Mouse (Mus musculus): Measurements from ENCODE around the gene Slc11a2. TPM values are rescaled to one million over a fixed set of nuclear protein-coding genes. Genes with fewer than 3 reads are reported as not detected.

Gene Slc11a2
- total RNA-seq, 2 experiments from 2014 or later = 60.0 to 70.8 TPM

- intact Hi-C loops (cut with DNase I) = no loop called here
- H3K27ac ChIP-seq = no peak overlapping the region
- no peak for TF ChIP-seq CTCF (IDR thresholded peaks at IDR 0.05)
Observed at GRCm38 (mm10) chr15:100415684-100416083, 9.2 kb downstream of the Slc11a2 start.

GRCm38 (mm10) chr15:100414942-100415341, 9.9 kb downstream of the Slc11a2 start:
- no peak for TF ChIP-seq CTCF (IDR thresholded peaks at IDR 0.05)
- no peak for DNase-seq (ENCODE audit: extremely low spot score in 1 of 2, low spot score in 2 of 2)
- intact Hi-C loops (cut with DNase I) = no loop called here
- Histone ChIP-seq H3K27ac (no peak overlapping the region), H3K4me3 (no peak overlapping the region)

More at GRCm38 (mm10) chr15:100415684-100416083, 9.2 kb downstream of the Slc11a2 start:
- no peak for DNase-seq (ENCODE audit: extremely low spot score in 1 of 2, low spot score in 2 of 2)
- H3K4me3 ChIP-seq = no peak overlapping the region

GRCm38 (mm10) chr15:100414011-100414410, 10.9 kb downstream of the Slc11a2 start:
- TF ChIP-seq CTCF (IDR thresholded peaks at IDR 0.05) = no peak
- Histone ChIP-seq H3K4me3 (no peak overlapping the region), H3K27ac (no peak overlapping the region)
- no peak for DNase-seq (ENCODE audit: extremely low spot score in 1 of 2, low spot score in 2 of 2)
- intact Hi-C loops (cut with DNase I) = no loop called here

DNA sequence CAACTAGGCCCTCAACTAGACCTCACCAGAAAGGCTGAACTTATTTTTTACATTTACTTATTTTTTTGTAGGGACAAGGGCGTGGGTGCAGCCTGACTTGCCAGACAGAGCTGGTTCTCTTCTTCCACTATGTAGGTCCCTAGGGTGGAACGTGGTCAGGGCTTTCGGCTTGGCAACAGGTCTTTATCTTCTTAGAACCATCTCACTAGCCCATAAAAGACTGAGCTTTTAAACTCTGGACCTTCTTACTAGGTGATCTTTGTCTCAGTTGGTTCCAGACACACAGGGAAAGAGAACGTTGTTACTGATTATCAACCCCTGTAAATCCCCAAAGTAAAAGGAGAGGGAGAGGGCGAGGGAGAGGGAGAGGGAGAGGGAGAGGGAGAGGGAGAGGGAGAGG, 11.6 kb downstream of the Slc11a2 start:
- intact Hi-C loops (cut with DNase I) = no loop called here
- TF ChIP-seq CTCF (IDR thresholded peaks at IDR 0.05) = no peak
- no peak for DNase-seq (ENCODE audit: extremely low spot score in 1 of 2, low spot score in 2 of 2)
- Histone ChIP-seq H3K27ac (no peak overlapping the region), H3K4me3 (no peak overlapping the region)

DNA sequence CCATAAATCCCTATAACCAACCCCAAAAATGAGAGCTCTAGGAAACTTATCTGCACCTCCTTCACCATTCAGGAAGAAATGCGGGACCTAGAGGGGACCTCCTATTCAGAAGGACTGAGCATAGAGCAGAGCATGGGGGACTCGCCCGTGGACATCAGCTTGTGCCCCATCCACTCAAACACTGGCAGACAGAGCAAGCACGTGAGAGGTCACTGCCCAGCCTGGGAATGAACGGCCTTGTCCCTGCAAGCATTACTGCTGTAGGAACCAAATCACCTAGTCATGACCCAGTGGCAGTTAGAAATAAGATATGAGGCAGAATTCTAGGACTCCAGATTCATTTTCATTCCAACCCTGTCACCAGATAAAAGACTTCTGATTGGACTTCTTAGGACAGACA, 13.1 kb downstream of the Slc11a2 start:
- TF ChIP-seq CTCF (IDR thresholded peaks at IDR 0.05) = no peak
- Histone ChIP-seq H3K27ac (no peak overlapping the region), H3K4me3 (no peak overlapping the region)
- DNase-seq (ENCODE audit: extremely low spot score in 1 of 2, low spot score in 2 of 2) = no peak
- intact Hi-C loops (cut with DNase I) = no loop called here

DNA sequence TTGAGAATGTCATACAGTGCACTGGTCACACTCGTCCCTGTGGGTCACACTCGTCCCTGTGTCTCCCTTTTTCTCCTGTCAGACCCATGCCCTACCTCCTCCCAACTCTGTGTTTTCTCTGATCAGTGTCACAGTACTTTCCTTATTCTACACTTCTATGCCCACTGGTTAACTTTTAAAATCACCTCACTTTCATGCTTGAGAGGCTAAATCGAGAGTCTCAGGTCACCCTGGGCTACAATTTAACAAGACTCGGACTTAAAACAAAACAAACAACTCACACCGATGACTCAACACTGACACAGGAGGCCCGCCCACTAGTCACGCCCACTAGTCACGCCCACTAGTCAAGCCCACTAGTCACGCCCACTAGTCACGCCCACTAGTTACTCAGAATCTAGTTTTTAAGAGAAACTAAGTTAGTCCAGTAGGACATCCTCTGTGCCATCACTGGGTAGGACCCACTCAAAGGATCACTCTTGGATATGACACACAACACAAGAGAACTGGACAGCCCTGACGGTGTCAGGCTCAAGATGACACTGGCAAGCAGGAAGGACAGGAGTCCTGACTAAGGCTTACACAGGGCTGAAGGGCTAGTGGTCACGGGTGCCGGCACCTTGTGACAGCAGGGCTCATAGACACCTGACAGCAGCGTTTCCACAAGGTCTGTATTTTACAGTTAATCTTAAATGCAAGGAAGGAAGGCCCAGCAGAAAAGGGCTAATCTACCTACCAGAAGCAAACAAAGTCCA, 13.8 kb downstream of the Slc11a2 start:
- no peak overlapping the region for H3K4me3 ChIP-seq
- TF ChIP-seq CTCF (IDR thresholded peaks at IDR 0.05) = no peak
- no peak overlapping the region for H3K27ac ChIP-seq
- intact Hi-C loops (cut with DNase I) = no loop called here
- no peak for DNase-seq (ENCODE audit: extremely low spot score in 1 of 2, low spot score in 2 of 2)

DNA sequence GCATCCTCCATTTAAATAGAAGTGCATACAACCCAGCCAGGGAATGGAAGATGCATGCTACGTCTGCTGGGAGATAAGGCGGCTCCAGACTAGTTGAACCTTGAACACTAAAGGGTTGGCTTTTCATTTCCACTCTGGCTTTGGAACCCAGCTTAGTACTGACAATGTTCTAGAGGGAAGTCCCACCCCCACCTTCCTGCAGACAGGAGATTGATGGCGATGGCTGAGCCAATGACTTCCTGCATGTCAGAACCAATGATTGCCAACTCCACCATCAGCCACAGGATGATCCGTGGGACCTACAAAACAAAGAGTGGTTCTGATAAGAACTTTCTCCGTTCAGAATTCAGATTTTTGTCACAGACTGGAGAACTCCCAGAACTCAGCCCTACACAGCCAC, 18.8 kb downstream of the Slc11a2 start:
- H3K4me3 ChIP-seq = no peak overlapping the region
- no peak overlapping the region for H3K27ac ChIP-seq
- no peak for TF ChIP-seq CTCF (IDR thresholded peaks at IDR 0.05)
- intact Hi-C loops (cut with DNase I) = no loop called here
- no peak for DNase-seq (ENCODE audit: extremely low spot score in 1 of 2, low spot score in 2 of 2)

- Histone ChIP-seq H3K27ac (no peak overlapping the region), H3K4me3 (no peak overlapping the region)
- TF ChIP-seq CTCF (IDR thresholded peaks at IDR 0.05) = no peak
- no peak for DNase-seq (ENCODE audit: extremely low spot score in 1 of 2, low spot score in 2 of 2)
- intact Hi-C loops (cut with DNase I) = no loop called here
Observed at GRCm38 (mm10) chr15:100403318-100404000, 21.4 kb downstream of the Slc11a2 start.

- no peak for DNase-seq (ENCODE audit: extremely low spot score in 1 of 2, low spot score in 2 of 2)
- no peak for TF ChIP-seq CTCF (IDR thresholded peaks at IDR 0.05)
- Histone ChIP-seq H3K4me3 (no peak overlapping the region), H3K27ac (no peak overlapping the region)
- intact Hi-C loops (cut with DNase I) = no loop called here
Observed at GRCm38 (mm10) chr15:100402798-100403197, 22.1 kb downstream of the Slc11a2 start.

GRCm38 (mm10) chr15:100402347-100402746, 22.5 kb downstream of the Slc11a2 start:
- no peak for DNase-seq (ENCODE audit: extremely low spot score in 1 of 2, low spot score in 2 of 2)
- intact Hi-C loops (cut with DNase I) = no loop called here
- no peak overlapping the region for H3K4me3 ChIP-seq
- no peak for TF ChIP-seq CTCF (IDR thresholded peaks at IDR 0.05)
- no peak overlapping the region for H3K27ac ChIP-seq

GRCm38 (mm10) chr15:100401811-100402210, 23.1 kb downstream of the Slc11a2 start:
- TF ChIP-seq CTCF (IDR thresholded peaks at IDR 0.05) = no peak
- H3K4me3 ChIP-seq = no peak overlapping the region
- intact Hi-C loops (cut with DNase I) = no loop called here

DNA sequence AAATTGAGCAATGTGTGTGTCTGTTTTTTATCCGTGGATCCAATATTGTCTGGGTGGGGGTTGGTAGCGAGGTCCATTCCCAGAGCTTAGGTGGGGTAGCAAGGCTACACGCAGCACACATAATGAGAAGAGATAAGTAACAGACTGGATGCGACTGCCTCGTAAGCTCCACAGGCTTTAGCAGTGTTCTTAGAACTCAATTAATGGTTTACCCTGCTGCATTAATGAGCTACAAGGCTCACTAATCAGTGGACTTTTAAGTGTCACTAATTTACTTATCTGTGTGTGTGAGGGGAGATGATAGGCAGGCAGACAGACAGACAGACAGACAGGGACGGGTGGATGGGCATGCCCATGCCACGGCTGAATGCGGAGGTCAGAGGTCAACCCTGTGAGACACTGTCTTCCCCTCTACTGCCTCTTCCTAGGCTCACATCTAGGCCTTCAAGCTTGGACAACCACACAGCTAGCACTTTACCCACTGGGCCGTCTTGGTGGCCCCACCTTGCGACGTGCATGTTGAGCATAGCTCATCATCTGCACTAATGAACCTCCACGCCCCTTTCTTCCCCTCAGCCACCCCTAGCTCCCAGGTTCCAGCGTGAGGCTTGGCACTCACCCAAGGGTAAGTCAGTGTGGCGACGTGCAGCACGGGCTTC, 24.2 kb downstream of the Slc11a2 start:
- H3K27ac ChIP-seq = no peak overlapping the region
- TF ChIP-seq CTCF (IDR thresholded peaks at IDR 0.05) = no peak
- DNase-seq (ENCODE audit: extremely low spot score in 1 of 2, low spot score in 2 of 2) = no peak
- intact Hi-C loops (cut with DNase I) = no loop called here
- H3K4me3 ChIP-seq = no peak overlapping the region

More at GRCm38 (mm10) chr15:100401811-100402210, 23.1 kb downstream of the Slc11a2 start:
- DNase-seq (ENCODE audit: extremely low spot score in 1 of 2, low spot score in 2 of 2) = no peak
- no peak overlapping the region for H3K27ac ChIP-seq
